Mouse (Mus musculus) heart, embryonic 10.5 days (tissue): Measurements from ENCODE around the gene Cyp4f16. TPM values are rescaled to one million over a fixed set of nuclear protein-coding genes. Genes with fewer than 3 reads are reported as not detected.
"Not testable (repeated sequence)": the region's sequence is repeated elsewhere in the genome, so short reads cannot be mapped to it uniquely, and the experiment has no call there.

Source experiments
- DNase-seq: peaks from one replicate; pipeline ENCODE4 v3.0.0-alpha.2; 2017; ENCODE audit warnings: low spot score
- H3K27ac ChIP-seq: fragments of 300-500 bp; sonication (generic); 2 replicates; pipeline ENCODE4 v1.5.1; 2016; ENCODE audit warnings: mild to moderate bottlenecking
- H3K27me3 ChIP-seq: fragments of 300-500 bp; sonication (generic); 2 replicates; pipeline ENCODE4 v1.6.1; 2016; ENCODE audit warnings: mild to moderate bottlenecking; ENCODE audit not compliant: poor library complexity, insufficient read depth, severe bottlenecking
- H3K36me3 ChIP-seq: fragments of 300-500 bp; sonication (generic); 2 replicates; pipeline ENCODE4 v1.6.1; 2016; ENCODE audit warnings: mild to moderate bottlenecking, moderate library complexity
- H3K4me1 ChIP-seq: fragments of 300-500 bp; sonication (generic); 2 replicates; pipeline ENCODE4 v1.6.1; 2016; ENCODE audit warnings: mild to moderate bottlenecking
- H3K4me3 ChIP-seq: fragments of 300-500 bp; sonication (generic); 2 replicates; pipeline ENCODE4 v1.5.1; 2016; ENCODE audit warnings: mild to moderate bottlenecking, moderate library complexity
- H3K9me3 ChIP-seq: fragments of 300-500 bp; sonication (generic); 2 replicates; pipeline ENCODE4 v1.6.1; 2016; ENCODE audit warnings: mild to moderate bottlenecking, moderate library complexity
- WGBS: fragments of 180-500 bp; shearing (Covaris S2); methylation state at CpG from one replicate; pipeline ENCODE4 v1.1.7; 2016; 5-methylcytosine and 5-hydroxymethylcytosine counted together
- polyA plus RNA-seq: library from polyadenylated mRNA; unstranded; fragments of >200 nt; fragmentation: Nextera tagmentation; extraction: Ambion mirVana; gene quantifications from 2 replicates; pipeline ENCODE4 v1.2.1, GENCODE M21; 2016

Cyp4f16 gene
- polyA plus RNA-seq, 1 experiment from 2014 or later, result 15.8 TPM

DNA sequence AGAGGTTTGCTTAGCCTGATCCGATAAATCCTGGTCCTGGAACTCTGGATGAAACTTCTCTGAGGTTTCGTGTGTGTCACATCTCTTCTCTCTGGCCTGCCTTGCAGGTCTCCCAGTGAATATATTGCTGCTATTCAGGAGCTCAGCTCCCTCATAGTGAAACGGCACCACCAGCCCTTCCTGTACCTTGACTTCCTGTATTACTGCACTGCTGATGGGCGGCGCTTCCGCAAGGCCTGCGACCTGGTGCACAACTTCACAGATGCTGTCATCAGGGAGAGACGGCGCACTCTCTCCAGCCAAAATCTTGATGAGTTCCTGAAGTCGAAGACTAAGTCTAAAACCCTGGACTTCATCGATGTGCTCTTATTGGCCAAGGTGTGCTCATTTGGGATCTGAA is 12.5 kb upstream of the Cyp4f16 start:
- no peaks in the 10 kb centered on the region for H3K9me3 ChIP-seq
- WGBS, result 86% methylated on average over 11 of the region's 11 CpGs
- H3K4me3 ChIP-seq, result no peak overlapping the region
- H3K4me1 ChIP-seq, result peaks cover 9% of the 10 kb centered on the region; the same call in 1 of the 2 replicates
- peaks cover 10% of the 10 kb centered on the region for H3K36me3 ChIP-seq
- H3K27ac ChIP-seq, result no peak overlapping the region
- no peaks in the 10 kb centered on the region for H3K27me3 ChIP-seq
- DNase-seq, result no peak

- DNase-seq, H3K27ac ChIP-seq, H3K4me1 ChIP-seq, H3K27me3 ChIP-seq, H3K9me3 ChIP-seq, H3K36me3 ChIP-seq, H3K4me3 ChIP-seq: not testable (repeated sequence)
- WGBS, result 95% methylated on average over 1 of the region's 1 CpGs
These were observed 10.0 kb upstream of the Cyp4f16 start for GRCm38 (mm10) chr17:32526341-32526740.

DNA sequence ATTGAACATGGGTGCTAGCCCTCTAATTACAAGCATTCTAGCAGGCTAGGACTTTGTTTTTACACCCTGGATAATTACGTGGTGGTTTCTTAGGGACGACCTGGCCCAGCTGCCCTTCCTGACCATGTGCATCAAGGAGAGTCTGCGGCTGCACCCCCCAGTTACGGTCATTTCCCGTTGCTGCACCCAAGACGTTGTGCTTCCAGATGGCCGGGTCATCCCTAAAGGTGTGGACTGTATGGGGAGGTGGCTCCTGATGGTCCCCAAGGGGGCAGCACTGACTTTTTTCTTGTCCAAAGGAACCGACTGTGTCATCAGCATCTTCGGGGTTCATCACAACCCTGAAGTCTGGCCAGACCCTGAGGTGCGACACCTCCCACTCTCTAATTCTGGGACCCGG is 8.6 kb upstream of the Cyp4f16 start:
- 90% methylated on average over 11 of the region's 11 CpGs for WGBS
- no peak overlapping the region for H3K4me3 ChIP-seq
- H3K4me1 ChIP-seq, result peaks cover 10% of the 10 kb centered on the region; the same call in 1 of the 2 replicates

DNA sequence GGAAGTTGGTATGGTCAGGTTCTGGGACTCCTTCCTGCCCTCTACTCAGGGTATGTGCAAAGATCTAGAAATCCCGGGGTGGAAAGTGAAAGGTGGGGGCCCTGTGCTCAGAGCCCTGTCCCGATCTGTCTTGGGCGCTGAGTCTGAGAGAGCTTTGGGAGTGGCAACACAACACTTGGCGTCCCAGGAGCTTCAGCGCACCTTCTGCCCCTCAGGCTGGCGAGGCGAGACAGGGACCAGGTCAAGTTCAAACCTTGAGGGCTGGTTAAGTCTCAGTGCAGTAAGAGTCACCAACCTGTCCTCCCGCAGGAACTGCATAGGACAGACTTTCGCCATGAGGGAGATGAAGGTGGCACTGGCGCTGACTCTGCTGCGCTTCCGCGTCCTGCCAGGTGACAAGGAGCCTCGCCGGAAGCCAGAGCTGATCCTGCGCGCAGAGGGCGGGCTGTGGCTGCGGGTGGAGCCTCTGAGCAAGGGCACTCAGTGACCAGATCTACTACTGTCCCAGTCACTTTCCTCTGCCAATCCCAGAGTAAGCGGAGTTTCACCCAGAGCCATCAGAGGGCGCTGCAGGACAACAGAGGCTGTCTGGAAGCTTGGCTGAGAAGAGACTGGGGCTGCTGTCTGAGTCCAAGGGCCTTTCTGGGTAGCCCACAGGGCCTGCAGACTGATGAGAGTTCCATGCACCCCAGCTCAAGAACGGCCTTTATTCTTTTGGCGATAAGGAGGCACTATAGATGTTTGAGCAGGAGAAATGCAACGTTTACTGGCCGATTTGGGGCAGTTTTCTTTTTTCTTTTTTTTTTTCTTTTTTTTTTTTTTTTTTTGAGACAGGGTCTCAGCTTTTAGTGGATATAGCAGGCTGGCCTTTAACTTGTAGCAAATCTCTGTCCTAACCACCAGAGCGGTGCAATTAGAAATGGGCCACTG is 7.7 kb upstream of the Cyp4f16 start:
- Histone ChIP-seq H3K27ac (peak overlapping the region; percentile 80), H3K4me3 (peak overlapping the region; percentile 61), H3K9me3 (no peaks in the 10 kb centered on the region), H3K27me3 (no peaks in the 10 kb centered on the region), H3K36me3 (peaks cover 4% of the 10 kb centered on the region; the same call in 1 of the 2 replicates), H3K4me1 (peaks cover 10% of the 10 kb centered on the region; the same call in 1 of the 2 replicates)
- 13% methylated on average over 26 of the region's 26 CpGs for WGBS
- peak; percentile 94 for DNase-seq

More for the DNA sequence above, 8.6 kb upstream of the Cyp4f16 start:
- DNase-seq, result no peak
- Histone ChIP-seq H3K27me3 (no peaks in the 10 kb centered on the region), H3K9me3 (no peaks in the 10 kb centered on the region), H3K36me3 (peaks cover 5% of the 10 kb centered on the region; the same call in 1 of the 2 replicates), H3K27ac (no peak overlapping the region)

DNA sequence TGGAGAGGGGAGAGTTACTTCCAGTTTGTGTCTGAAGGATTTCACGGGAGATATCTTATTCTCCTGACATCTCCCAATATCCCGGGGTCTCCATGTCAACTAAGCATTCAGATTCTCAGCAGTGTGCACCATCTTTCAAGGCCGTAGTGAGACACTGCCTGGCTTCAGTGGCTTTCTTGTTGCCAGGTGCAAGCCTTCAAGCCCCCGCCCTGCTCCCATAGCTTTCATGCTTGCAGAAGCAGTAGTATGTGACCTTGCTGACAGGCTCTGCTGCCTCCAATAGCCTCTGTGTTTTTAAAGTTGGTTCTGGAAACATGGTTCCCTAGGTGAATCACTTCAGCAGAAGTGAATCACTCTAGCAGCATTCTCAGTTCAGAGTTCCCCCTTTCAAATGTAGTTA is 4.0 kb upstream of the Cyp4f16 start:
- H3K4me1 ChIP-seq, result peaks cover 23% of the 10 kb centered on the region; the same call in 1 of the 2 replicates
- H3K27ac ChIP-seq, H3K9me3 ChIP-seq, DNase-seq, H3K27me3 ChIP-seq, H3K4me3 ChIP-seq, H3K36me3 ChIP-seq: not testable (repeated sequence)
- WGBS, result 67% methylated on average over 4 of the region's 4 CpGs

GRCm38 (mm10) chr17:32534068-32534467 is 2.3 kb upstream of the Cyp4f16 start:
- 73% methylated on average over 6 of the region's 6 CpGs for WGBS
- Histone ChIP-seq H3K27ac (no peak overlapping the region), H3K4me1 (peaks cover 13% of the 10 kb centered on the region; the same call in 1 of the 2 replicates), H3K4me3 (no peak overlapping the region), H3K36me3 (no peaks in the 10 kb centered on the region), H3K27me3 (no peaks in the 10 kb centered on the region), H3K9me3 (no peaks in the 10 kb centered on the region)
- no peak for DNase-seq

DNA sequence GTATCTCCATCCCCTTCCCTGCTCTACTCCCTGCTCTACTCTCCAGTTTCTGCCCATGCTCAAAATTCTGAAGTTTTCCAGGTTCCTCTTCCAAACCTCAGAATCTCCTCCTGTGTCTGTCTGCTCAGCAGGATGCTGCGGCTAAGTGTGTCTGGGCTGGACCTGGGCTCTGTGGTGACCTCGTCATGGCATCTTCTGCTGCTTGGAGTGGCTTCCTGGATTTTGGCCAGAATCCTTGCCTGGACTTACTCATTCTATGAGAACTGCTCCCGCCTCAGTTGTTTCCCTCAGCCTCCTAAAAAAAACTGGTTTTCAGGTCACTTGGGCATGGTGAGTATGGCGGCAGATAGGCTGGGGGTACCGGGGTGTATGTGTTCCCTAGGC is 501 bp downstream of the Cyp4f16 start:
- Histone ChIP-seq H3K4me3 (peak overlapping the region; percentile 55), H3K36me3 (no peaks in the 10 kb centered on the region), H3K9me3 (no peaks in the 10 kb centered on the region), H3K27me3 (no peaks in the 10 kb centered on the region), H3K4me1 (peaks cover 13% of the 10 kb centered on the region; the same call in 1 of the 2 replicates), H3K27ac (peak overlapping the region; percentile 53; the same call in 1 of the 2 replicates)
- 70% methylated on average over 5 of the region's 5 CpGs for WGBS
- no peak for DNase-seq

GRCm38 (mm10) chr17:32544792-32545191 is 8.4 kb downstream of the Cyp4f16 start:
- DNase-seq, H3K27ac ChIP-seq, H3K9me3 ChIP-seq, H3K27me3 ChIP-seq, H3K4me1 ChIP-seq, H3K4me3 ChIP-seq: not testable (repeated sequence)
- WGBS, result 88% methylated on average over 5 of the region's 5 CpGs
- peaks cover 25% of the 10 kb centered on the region; the same call in 1 of the 2 replicates for H3K36me3 ChIP-seq

- H3K36me3 ChIP-seq, H3K27ac ChIP-seq, H3K4me1 ChIP-seq, H3K27me3 ChIP-seq, H3K9me3 ChIP-seq, DNase-seq: not testable (repeated sequence)
- H3K4me3 ChIP-seq, result peak overlapping the region; percentile 51
- 82% methylated on average over 3 of the region's 3 CpGs for WGBS
These were observed 14.0 kb downstream of the Cyp4f16 start for GRCm38 (mm10) chr17:32550377-32550776.

GRCm38 (mm10) chr17:32550900-32551770 is 14.8 kb downstream of the Cyp4f16 start:
- peak; percentile 89 for DNase-seq

DNA sequence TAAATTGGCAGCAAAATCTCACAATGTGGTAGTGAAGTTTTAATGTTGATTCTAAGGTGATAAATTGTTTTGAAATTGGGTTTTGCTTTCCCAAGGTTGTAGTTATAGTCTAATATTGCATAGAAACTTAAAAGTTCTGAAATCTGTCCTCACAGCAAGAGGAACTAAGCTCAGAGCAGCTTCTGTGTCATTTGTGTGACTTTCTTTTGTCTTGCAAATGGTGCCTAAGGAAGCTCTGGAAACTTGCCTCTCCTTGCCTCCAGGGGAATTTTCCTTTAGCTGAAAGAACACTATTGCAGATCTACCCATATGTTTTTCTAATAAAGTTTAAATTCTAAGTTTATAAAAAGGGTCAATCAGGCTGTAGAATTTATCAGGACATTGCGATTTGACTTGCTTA is 16.7 kb downstream of the Cyp4f16 start:
- not testable (repeated sequence) for DNase-seq, H3K36me3 ChIP-seq, H3K9me3 ChIP-seq, H3K27ac ChIP-seq, H3K4me1 ChIP-seq, H3K27me3 ChIP-seq, H3K4me3 ChIP-seq
- WGBS, result 42% methylated on average over 1 of the region's 1 CpGs

More at GRCm38 (mm10) chr17:32550900-32551770, 14.8 kb downstream of the Cyp4f16 start:
- H3K27ac ChIP-seq, result 0 out of 2 replicates have a peak overlapping the region, but pooled peaks have one; percentile 37
- no peaks in the 10 kb centered on the region for H3K9me3 ChIP-seq
- H3K4me3 ChIP-seq, result peak overlapping the region; percentile 51
- no peaks in the 10 kb centered on the region for H3K27me3 ChIP-seq
- H3K36me3 ChIP-seq, result 0 out of 2 replicates have a peak, but pooled peaks cover 2% of the 10 kb centered on the region
- peaks cover 9% of the 10 kb centered on the region for H3K4me1 ChIP-seq
- 11% methylated on average over 20 of the region's 20 CpGs for WGBS

GRCm38 (mm10) chr17:32554368-32554767 is 18.0 kb downstream of the Cyp4f16 start:
- not testable (repeated sequence) for H3K4me3 ChIP-seq, H3K9me3 ChIP-seq, H3K36me3 ChIP-seq, DNase-seq, H3K4me1 ChIP-seq, H3K27me3 ChIP-seq, H3K27ac ChIP-seq
- WGBS, result 77% methylated on average over 9 of the region's 9 CpGs
